Mouse (Mus musculus) T-cell, adult 2 months (primary cell): ENCODE data around the gene Fau.
"Not testable (repeated sequence)": the region's sequence is repeated elsewhere in the genome, so short reads cannot be mapped to it uniquely, and the experiment has no call there.

Experiments used
- DNase-seq: peaks from one replicate; pipeline ENCODE4 v3.0.0; 2022; ENCODE audit warnings: low spot score

The Fau gene

GRCm38 (mm10) chr19:6057313-6058096 is at the start of gene Fau, which contains the start of gene Mrpl49:
TSS of gene Fau (plus strand) at chr19:6057844.
TSS of gene Mrpl49 (minus strand) at chr19:6057785.
- DNase-seq, result peak; percentile 99

GRCm38 (mm10) chr19:6009137-6009536 is 48.5 kb upstream of the Fau start:
- DNase-seq, result no peak

GRCm38 (mm10) chr19:6013691-6014090 is 44.0 kb upstream of the Fau start:
- DNase-seq, result no peak

GRCm38 (mm10) chr19:6014991-6015510 is 42.6 kb upstream of the Fau start:
- no peak for DNase-seq

GRCm38 (mm10) chr19:6015511-6016315 is 41.9 kb upstream of the Fau start, which contains the start of gene Capn1:
TSS of gene Capn1 (minus strand) at chr19:6015897.
- DNase-seq, result peak; percentile 74

- DNase-seq, result no peak
Measured at GRCm38 (mm10) chr19:6016532-6016931, 41.1 kb upstream of the Fau start.

GRCm38 (mm10) chr19:6018142-6019089 is 39.2 kb upstream of the Fau start:
- DNase-seq, result peak; percentile 89

GRCm38 (mm10) chr19:6020276-6020675 is 37.4 kb upstream of the Fau start:
- no peak for DNase-seq

- DNase-seq, result no peak
Measured at GRCm38 (mm10) chr19:6023059-6023458, 34.6 kb upstream of the Fau start.

GRCm38 (mm10) chr19:6023930-6024329 is 33.7 kb upstream of the Fau start:
- no peak for DNase-seq

- no peak for DNase-seq
Measured at GRCm38 (mm10) chr19:6028991-6029390, 28.7 kb upstream of the Fau start.

- DNase-seq, result no peak
Measured at GRCm38 (mm10) chr19:6029426-6029825, 28.2 kb upstream of the Fau start.

- no peak for DNase-seq
Measured at GRCm38 (mm10) chr19:6030520-6031280, 26.9 kb upstream of the Fau start.

- no peak for DNase-seq
Measured at GRCm38 (mm10) chr19:6035966-6036585, 21.6 kb upstream of the Fau start.

- no peak for DNase-seq
Measured at GRCm38 (mm10) chr19:6037695-6038094, 19.9 kb upstream of the Fau start.

- DNase-seq, result no peak
Measured at GRCm38 (mm10) chr19:6038326-6038725, 19.3 kb upstream of the Fau start.

- DNase-seq, result no peak
Measured at GRCm38 (mm10) chr19:6040002-6040401, 17.6 kb upstream of the Fau start.

- DNase-seq, result no peak
Measured at GRCm38 (mm10) chr19:6042293-6042692, 15.4 kb upstream of the Fau start.

- not testable (repeated sequence) for DNase-seq
Measured at GRCm38 (mm10) chr19:6044102-6044501, 13.5 kb upstream of the Fau start.
